Comparison of ENCODE assay signal across 9 mouse cellular contexts in genomic region chr15:100666219-100666696, GRCm38 (mm10). TPM values are rescaled to one million over a fixed set of nuclear protein-coding genes. Genes with fewer than 3 reads are reported as not detected.
DNase-seq lines count a peak whose midpoint lies in the region; ATAC-seq and TF ChIP-seq lines count a peak whose summit lies in the region.
"Had no signal": no experiment of that assay in that cellular context is flagged by ENCODE, and none has a peak within 500 bp of the region (broad histone marks: within the 10 kb centered on the region; RNA-seq: fewer than 3 reads in every experiment).

No protein-coding gene starts in this region.

- peak in 1 of 2 experiments; percentile 49; a peak in 1 of 4 replicates for TF ChIP-seq POLR2A in MEL (IDR thresholded peaks at IDR 0.05; ENCODE audit: control insufficient read depth in 1 of 2, insufficient read depth in 1 of 2, low read depth in 1 of 2, low read length in 2 of 2, poor library complexity in 1 of 2)

- peak overlapping the region; percentile 75 for H3K9ac ChIP-seq in MEL (ENCODE audit: control insufficient read depth, low read depth, low read length, poor library complexity, severe bottlenecking)
- no peak overlapping the region for H3K9ac ChIP-seq in heart, embryonic 15.5 days

- peaks cover 0 to 37% of the 10 kb centered on the region in 2 experiments; a peak in 3 of 4 replicates for H3K36me3 ChIP-seq in MEL (ENCODE audit: control insufficient read depth in 1 of 2, insufficient read depth in 2 of 2, low read length in 2 of 2)
- no peaks in the 10 kb centered on the region for H3K36me3 ChIP-seq in heart, embryonic 15.5 days
- H3K36me3 ChIP-seq: limb, embryonic 10.5 days had no signal

- H3K4me2 ChIP-seq in heart, embryonic 15.5 days: peak overlapping the region; percentile 22; the same call in 1 of the 2 replicates

- TF ChIP-seq EP300 in MEL (IDR thresholded peaks at IDR 0.05; ENCODE audit: low read depth in 1 of 2, low read length in 2 of 2): peak; percentile 86 to 92

- H3K9me3 ChIP-seq in MEL (replicated peaks; ENCODE audit: insufficient read depth, low read length): no peaks in the 10 kb centered on the region
- no peaks in the 10 kb centered on the region for H3K9me3 ChIP-seq in heart, embryonic 15.5 days (replicated peaks)
- H3K9me3 ChIP-seq: limb, embryonic 10.5 days had no signal

- peaks cover 38% of the 10 kb centered on the region for H3K79me2 ChIP-seq in MEL (ENCODE audit: control insufficient read depth, insufficient read depth, low read length, poor library complexity)

- H3K27ac ChIP-seq in MEL (ENCODE audit: control insufficient read depth, low read depth, low read length): peak overlapping the region; percentile 79
- H3K27ac ChIP-seq in heart, embryonic 15.5 days: peak overlapping the region; percentile 20
- H3K27ac ChIP-seq: limb, embryonic 10.5 days had no signal

- peak; percentile 93 for DNase-seq in 416B (ENCODE audit: low read depth)
- peak; percentile 96 for DNase-seq in MEL (ENCODE audit: low read depth, low spot score)
- DNase-seq in lung, postnatal 14 days: peak; percentile 28
- no peak for DNase-seq in cerebellum, adult 11-12 months
- no peak for DNase-seq in gastrocnemius, adult 18-20 months (ENCODE audit: low spot score)
- DNase-seq in right cerebral cortex, postnatal 4 days: no peak
- no peak for DNase-seq in cerebellum, postnatal 14 days

- no peak for TF ChIP-seq RAD21 in MEL (IDR thresholded peaks at IDR 0.05; ENCODE audit: low read depth, low read length)

- no peak for TF ChIP-seq CTCF in MEL (IDR thresholded peaks at IDR 0.05 in 2 of 3, conservative IDR thresholded peaks at IDR 0.05 in 1 of 3; ENCODE audit: control insufficient read depth in 1 of 3, insufficient read depth in 1 of 3, low read depth in 2 of 3, low read length in 3 of 3, poor library complexity in 1 of 3, severe bottlenecking in 1 of 3)

- peak overlapping the region; percentile 70 to 90 for H3K4me3 ChIP-seq in MEL (ENCODE audit: control insufficient read depth in 1 of 2, insufficient read depth in 1 of 2, low read depth in 2 of 2, low read length in 2 of 2)
- no peak overlapping the region for H3K4me3 ChIP-seq in heart, embryonic 15.5 days
- H3K4me3 ChIP-seq: limb, embryonic 10.5 days had no signal

- no peaks in the 10 kb centered on the region for H3K27me3 ChIP-seq in MEL (ENCODE audit: control insufficient read depth in 1 of 2, insufficient read depth in 2 of 2, low read length in 2 of 2)
- H3K27me3 ChIP-seq in heart, embryonic 15.5 days: no peaks in the 10 kb centered on the region

- peaks cover 26 to 45% of the 10 kb centered on the region in 2 experiments for H3K4me1 ChIP-seq in MEL (ENCODE audit: control insufficient read depth in 1 of 2, insufficient read depth in 2 of 2, low read length in 2 of 2)
- peaks cover 12% of the 10 kb centered on the region for H3K4me1 ChIP-seq in heart, embryonic 15.5 days (replicated peaks)

- 8% methylated on average over 7 of the region's 7 CpGs for WGBS in heart, embryonic 15.5 days

- ATAC-seq in heart, embryonic 15.5 days (replicated peaks; ENCODE audit: insufficient number of reproducible peaks, insufficient read depth, low FRiP score, low read depth): peak; percentile 45; the same call in 1 of the 2 replicates

TF ChIP-seq in MEL, 35 proteins besides CTCF, POLR2A, EP300 and RAD21:
- TF ChIP-seq MEF2A (IDR thresholded peaks at IDR 0.05; ENCODE audit: extremely low read depth, insufficient replicate concordance, low read depth, low read length, poor library complexity, severe bottlenecking) (no peak), MXI1 (IDR thresholded peaks at IDR 0.05; ENCODE audit: low read depth, low read length) (peak; percentile 40; the same call in 1 of the 2 replicates), TCF12 (IDR thresholded peaks at IDR 0.05; ENCODE audit: low read depth, low read length) (peak; percentile 93), ZNF384 (IDR thresholded peaks at IDR 0.05; ENCODE audit: low read depth, low read length) (no peak), USF2 (IDR thresholded peaks at IDR 0.05; ENCODE audit: borderline replicate concordance in 1 of 2, insufficient read depth in 1 of 2, low read depth in 1 of 2, low read length in 2 of 2) (no peak), MAX (IDR thresholded peaks at IDR 0.05; ENCODE audit: low read length) (peak; percentile 50; the same call in 1 of the 2 replicates), POLR2AphosphoS2 (IDR thresholded peaks at IDR 0.05; ENCODE audit: low read length) (0 out of 2 replicates have a peak, but pooled peaks have one; percentile 23), TBP (IDR thresholded peaks at IDR 0.05; ENCODE audit: low read depth, low read length) (peak; percentile 77), ELF1 (IDR thresholded peaks at IDR 0.05; ENCODE audit: low read depth, low read length) (no peak), MYC (IDR thresholded peaks at IDR 0.05; ENCODE audit: low read depth, low read length) (peak; percentile 22; the same call in 1 of the 2 replicates), ETS1 (IDR thresholded peaks at IDR 0.05; ENCODE audit: low read depth, low read length) (peak; percentile 96), MAZ (IDR thresholded peaks at IDR 0.05; ENCODE audit: low read depth, low read length) (peak; percentile 18; the same call in 1 of the 2 replicates), SIN3A (IDR thresholded peaks at IDR 0.05; ENCODE audit: low read length) (peak; percentile 93), KAT2A (conservative IDR thresholded peaks at IDR 0.05; ENCODE audit: low read depth, low read length) (no peak), GATA1 (IDR thresholded peaks at IDR 0.05; ENCODE audit: low read depth, low read length) (peak; percentile 91), E2F4 (IDR thresholded peaks at IDR 0.05; ENCODE audit: borderline replicate concordance, low read depth, low read length) (peak; percentile 92), ZKSCAN1 (IDR thresholded peaks at IDR 0.05; ENCODE audit: low read depth, low read length) (no peak), TAL1 (IDR thresholded peaks at IDR 0.05; ENCODE audit: low read length) (peak; percentile 91), RCOR1 (IDR thresholded peaks at IDR 0.05; ENCODE audit: low read depth, low read length) (peak; percentile 87)
TF ChIP-seq in MEL: peak in this region for 13.

RNA-seq across cellular contexts. Expression of gene Bin2, which starts 3.1 kb away (rescaled TPM):
- 79.9 and 94.7 TPM in 2 replicates for total RNA-seq in MEL (2012; rRNA removed)
- polyA plus RNA-seq in MEL (2012; ENCODE audit: insufficient read depth in 1 of 2, insufficient read length in 2 of 2, low read depth in 1 of 2, low replicate concordance in 2 of 2, missing spikeins in 1 of 2): 100 to 1,000 TPM; 106 to 128 TPM
- polyA plus RNA-seq in heart, embryonic 15.5 days (2015; fragmentation: Nextera tagmentation; extraction: Ambion mirVana): 2.6 and 9.4 TPM in 2 replicates
- total RNA-seq in gastrocnemius, adult 18-20 months (2021): under 1 TPM; 0.37 to 0.50 TPM

RNA-seq across cellular contexts. Expression of gene Cela1, which starts 21.5 kb away (rescaled TPM):
- total RNA-seq in MEL (2012; rRNA removed): 42.2 and 60.3 TPM in 2 replicates
- polyA plus RNA-seq in MEL (2012; ENCODE audit: insufficient read depth in 1 of 2, insufficient read length in 2 of 2, low read depth in 1 of 2, low replicate concordance in 2 of 2, missing spikeins in 1 of 2): 10 to 100 TPM in 1 of 2 experiments, not detected in 1; 51.4 TPM
- 1.4 and 2.2 TPM in 2 replicates for polyA plus RNA-seq in heart, embryonic 15.5 days (2015; fragmentation: Nextera tagmentation; extraction: Ambion mirVana)
- total RNA-seq in gastrocnemius, adult 18-20 months (2021): 1 to 10 TPM; 1.2 TPM

RNA-seq across cellular contexts. Expression of gene Smagp, which starts 29.5 kb away (rescaled TPM):
- 1.6 and 2.6 TPM in 2 replicates for total RNA-seq in MEL (2012; rRNA removed)
- polyA plus RNA-seq in MEL (2012; ENCODE audit: insufficient read depth in 1 of 2, insufficient read length in 2 of 2, low read depth in 1 of 2, low replicate concordance in 2 of 2, missing spikeins in 1 of 2): 10 to 100 TPM in 1 of 2 experiments, not detected in 1; 22.6 TPM
- polyA plus RNA-seq in heart, embryonic 15.5 days (2015; fragmentation: Nextera tagmentation; extraction: Ambion mirVana): 14.6 and 15.3 TPM in 2 replicates
- 1 to 10 TPM; 2.4 to 4.6 TPM for total RNA-seq in gastrocnemius, adult 18-20 months (2021)

RNA-seq across cellular contexts. Expression of gene Dazap2, which starts 51.1 kb away (rescaled TPM):
- total RNA-seq in MEL (2012; rRNA removed): 100 and 107 TPM in 2 replicates
- polyA plus RNA-seq in MEL (2012; ENCODE audit: insufficient read depth in 1 of 2, insufficient read length in 2 of 2, low read depth in 1 of 2, low replicate concordance in 2 of 2, missing spikeins in 1 of 2): 100 to 1,000 TPM; 233 to 341 TPM
- 201 and 225 TPM in 2 replicates for polyA plus RNA-seq in heart, embryonic 15.5 days (2015; fragmentation: Nextera tagmentation; extraction: Ambion mirVana)
- 10 to 100 TPM; 71.6 to 73.4 TPM for total RNA-seq in gastrocnemius, adult 18-20 months (2021)

Comparison
In these comparisons a context has a peak if more than half of its experiments do, and no peak if none do; other contexts are left out.
1. DNase-seq: peak in 416B (single experiment), MEL (single experiment) and lung, postnatal 14 days (single experiment); none in cerebellum, adult 11-12 months (single experiment), gastrocnemius, adult 18-20 months (single experiment), right cerebral cortex, postnatal 4 days (single experiment) and cerebellum, postnatal 14 days (0 of 2).
2. RNA of gene Bin2, which starts 3.1 kb away (total RNA-seq): 79.9 to 94.7 TPM in MEL; 0.37 to 0.50 TPM in gastrocnemius, adult 18-20 months; every median in the first group is over 10 times any median in the second.
3. RNA of gene Cela1, which starts 21.5 kb away (total RNA-seq): 42.2 to 60.3 TPM in MEL; 1.2 TPM in gastrocnemius, adult 18-20 months; every median in the first group is over 10 times any median in the second.